Mouse (Mus musculus) kidney, postnatal 0 days (tissue): ENCODE data around the gene Ppp1r12c. TPM values are rescaled to one million over a fixed set of nuclear protein-coding genes. Genes with fewer than 3 reads are reported as not detected.
A peak's percentile ranks its signal among the peaks of the same experiment; 100 is the strongest.

ENCODE experiments used
- ATAC-seq: fragments of 200-750 bp; cut with Nextera tagmentation; replicated peaks from 2 replicates; pipeline ENCODE4 v1.8.0; 2017; ENCODE audit warnings: low read depth, moderate number of reproducible peaks, moderate TSS enrichment, moderate library complexity; ENCODE audit not compliant: low FRiP score
- DNase-seq: peaks from one replicate; pipeline ENCODE4 v3.0.0-alpha.2; 2016; ENCODE audit warnings: low spot score
- H3K27ac ChIP-seq: fragments of 300-500 bp; sonication (generic); 2 replicates; pipeline ENCODE4 v1.5.1; 2014; ENCODE audit warnings: mild to moderate bottlenecking
- H3K27me3 ChIP-seq: fragments of 300-500 bp; sonication (generic); 2 replicates; pipeline ENCODE4 v1.6.1; 2014; ENCODE audit warnings: low read length, mixed read lengths; ENCODE audit not compliant: insufficient read depth
- H3K36me3 ChIP-seq: fragments of 300-500 bp; sonication (generic); 2 replicates; pipeline ENCODE4 v1.6.1; 2014; ENCODE audit warnings: low read length, mixed read lengths; ENCODE audit not compliant: insufficient read depth
- H3K4me1 ChIP-seq: fragments of 300-500 bp; sonication (generic); replicated peaks from 2 replicates; pipeline ENCODE4 v1.6.1; 2014; ENCODE audit warnings: antibody characterized with exemption, low read length, mixed read lengths; ENCODE audit not compliant: insufficient read depth
- H3K4me2 ChIP-seq: fragments of 300-500 bp; sonication (generic); 2 replicates; pipeline ENCODE4 v1.6.1; 2014; ENCODE audit warnings: mild to moderate bottlenecking, low read length, moderate library complexity, mixed read lengths
- H3K4me3 ChIP-seq: fragments of 300-500 bp; sonication (generic); replicated peaks from 2 replicates; pipeline ENCODE4 v1.5.1; 2014; ENCODE audit warnings: low read depth, low read length
- H3K9ac ChIP-seq: fragments of 300-500 bp; sonication (generic); 2 replicates; pipeline ENCODE4 v1.6.1; 2014; ENCODE audit warnings: low read depth, low read length
- H3K9me3 ChIP-seq: fragments of 300-500 bp; sonication (generic); replicated peaks from 2 replicates; pipeline ENCODE4 v1.6.1; 2016; ENCODE audit warnings: low read length, inconsistent platforms, mixed read lengths
- CTCF ChIP-seq: IDR thresholded peaks from 2 replicates; pipeline ENCODE4 v1.5.1; 2016; ENCODE audit warnings: antibody characterized with exemption, low read depth, mild to moderate bottlenecking, moderate library complexity
- WGBS: fragments of 180-500 bp; shearing (Covaris S2); extraction: QIAGEN DNeasy Blood & Tissue Kit; methylation state at CpG from one replicate; pipeline ENCODE4 v1.1.7; 2014; 5-methylcytosine and 5-hydroxymethylcytosine counted together
- polyA plus RNA-seq: library from polyadenylated mRNA; unstranded; fragments of >200 nt; fragmentation: Nextera tagmentation; extraction: Ambion mirVana; gene quantifications from 2 replicates; pipeline ENCODE4 v1.2.1, GENCODE M21; 2015

The Ppp1r12c gene
- polyA plus RNA-seq, 1 experiment from 2014 or later: 33.8 TPM

DNA sequence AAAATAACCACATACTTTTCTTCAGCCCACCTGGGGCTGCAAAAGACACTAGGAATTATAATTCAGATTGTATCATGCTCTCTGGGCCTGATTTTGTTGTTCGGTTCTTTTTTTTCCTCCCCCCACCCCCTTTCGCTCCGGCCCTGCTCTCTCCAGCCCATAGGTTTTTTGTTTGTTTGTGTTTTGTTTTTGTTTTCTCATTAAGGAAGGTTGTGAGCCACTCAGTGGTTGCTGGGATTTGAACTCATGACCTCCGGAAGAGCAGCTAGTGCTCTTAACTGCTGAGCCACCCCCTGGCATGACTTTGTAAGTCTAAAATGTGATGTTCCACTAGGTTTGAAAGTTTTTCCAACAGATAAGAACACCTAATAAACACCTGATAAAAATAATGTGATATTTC lies 1.6 kb upstream of the Ppp1r12c start:
- no peak overlapping the region for H3K9ac ChIP-seq
- no peak overlapping the region for H3K27ac ChIP-seq
- H3K9me3 ChIP-seq: no peaks in the 10 kb centered on the region
- WGBS: 74% methylated on average over 4 of the region's 4 CpGs
- ATAC-seq: no peak
- H3K27me3 ChIP-seq: no peaks in the 10 kb centered on the region
- DNase-seq: no peak
- no peak overlapping the region for H3K4me2 ChIP-seq
- H3K4me1 ChIP-seq: peaks cover 10% of the 10 kb centered on the region; the same call in 1 of the 2 replicates
- no peak overlapping the region for H3K4me3 ChIP-seq
- TF ChIP-seq CTCF: no peak
- no peaks in the 10 kb centered on the region for H3K36me3 ChIP-seq

DNA sequence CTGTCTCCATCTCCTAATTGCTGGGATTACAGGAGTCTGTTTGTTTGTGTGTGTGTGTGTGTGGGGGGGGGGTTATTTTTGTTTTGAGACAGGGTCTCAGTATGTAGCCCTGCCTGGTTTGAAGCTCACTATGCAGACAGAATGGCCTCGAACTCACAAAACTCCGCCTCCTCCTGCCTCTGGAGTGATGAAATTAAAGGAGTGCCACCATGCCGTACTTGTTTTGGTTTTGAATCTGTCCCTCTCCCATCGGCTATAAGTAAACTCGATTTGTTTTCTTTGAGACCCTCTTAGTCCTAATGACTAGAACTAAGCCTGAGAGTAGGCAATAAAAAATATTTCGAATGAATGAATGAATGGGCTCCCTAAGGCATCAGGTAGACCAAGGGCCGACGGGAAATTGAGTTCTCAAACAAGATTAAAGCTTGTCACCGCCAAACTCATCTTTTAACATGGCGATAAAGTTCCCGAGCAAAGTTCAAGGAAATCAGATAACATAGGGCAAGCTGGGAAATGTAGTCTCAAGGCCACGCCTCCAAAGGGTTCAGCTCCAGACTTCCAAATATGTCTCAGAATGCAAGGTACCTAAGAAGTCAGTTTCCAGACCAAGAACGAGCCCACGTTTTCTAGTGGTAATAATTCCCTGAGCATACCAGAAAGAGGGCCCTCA lies 1.1 kb upstream of the Ppp1r12c start:
- H3K27ac ChIP-seq: no peak overlapping the region
- H3K4me1 ChIP-seq: peaks cover 10% of the 10 kb centered on the region; the same call in 1 of the 2 replicates
- peak; percentile 70 for DNase-seq
- no peak for TF ChIP-seq CTCF
- ATAC-seq: no peak
- 9% methylated on average over 14 of the region's 14 CpGs for WGBS
- peak overlapping the region; percentile 93 for H3K4me3 ChIP-seq
- no peaks in the 10 kb centered on the region for H3K27me3 ChIP-seq
- no peaks in the 10 kb centered on the region for H3K36me3 ChIP-seq
- peak overlapping the region; percentile 63 for H3K4me2 ChIP-seq
- no peaks in the 10 kb centered on the region for H3K9me3 ChIP-seq
- no peak overlapping the region for H3K9ac ChIP-seq

DNA sequence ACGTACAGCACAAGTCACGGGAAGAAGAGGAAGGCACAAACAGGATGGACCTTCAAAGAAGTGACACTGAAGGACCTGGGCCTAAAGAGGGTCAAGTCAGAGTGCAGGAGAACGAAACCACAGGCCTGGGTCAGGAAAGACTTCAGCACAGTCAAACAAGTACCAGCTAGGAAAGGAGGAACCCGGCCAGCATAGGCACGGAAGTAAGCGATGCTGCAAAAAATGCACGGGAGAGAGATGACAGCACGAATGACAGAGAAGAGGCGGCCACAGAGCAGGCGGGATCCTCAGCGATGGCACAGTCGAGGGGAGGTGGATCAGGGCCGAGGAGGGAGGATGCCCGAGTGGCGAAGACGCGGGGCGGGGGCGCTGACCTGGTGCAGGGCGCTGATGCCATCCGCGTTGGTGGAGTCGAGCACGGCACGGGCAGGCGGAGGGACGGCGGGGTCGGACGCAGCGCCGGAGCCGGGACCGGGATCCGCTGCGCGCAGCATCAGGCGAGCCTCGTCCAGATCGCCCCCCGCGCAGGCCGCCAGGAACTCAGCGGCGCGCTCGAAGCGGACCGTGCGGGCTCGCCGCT lies 498 bp downstream of the Ppp1r12c start:
- DNase-seq (peak; percentile 51), ATAC-seq (peak; percentile 42)
- Histone ChIP-seq H3K4me2 (peak overlapping the region; percentile 63), H3K27ac (peak overlapping the region; percentile 89), H3K4me3 (peak overlapping the region; percentile 93), H3K27me3 (no peaks in the 10 kb centered on the region), H3K4me1 (peaks cover 10% of the 10 kb centered on the region; the same call in 1 of the 2 replicates), H3K36me3 (peaks cover 6% of the 10 kb centered on the region; the same call in 1 of the 2 replicates), H3K9ac (peak overlapping the region; percentile 94), H3K9me3 (no peaks in the 10 kb centered on the region)
- no peak for TF ChIP-seq CTCF
- under 1% methylated on average over 24 of the region's 52 CpGs for WGBS

DNA sequence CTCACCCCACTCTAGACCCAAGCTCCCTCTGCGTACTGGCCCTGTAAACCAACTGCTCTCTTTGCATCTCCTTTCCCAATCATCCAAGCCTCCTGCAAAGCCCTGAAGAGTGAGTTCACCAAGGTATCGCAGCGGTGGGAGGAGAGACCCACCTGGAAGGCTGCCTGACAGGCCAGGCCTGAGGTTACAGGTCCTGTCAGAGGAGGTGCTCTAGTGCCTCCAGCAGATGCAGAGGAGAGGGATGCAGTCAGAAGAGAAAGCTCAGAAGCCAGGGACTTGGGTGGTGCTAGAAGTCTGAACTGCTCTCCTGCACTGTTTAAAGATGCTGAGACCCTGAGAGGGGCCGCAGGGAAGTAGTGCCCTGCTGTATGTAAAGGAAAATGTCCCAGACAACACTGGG lies 2.4 kb downstream of the Ppp1r12c start:
- DNase-seq (no peak), ATAC-seq (no peak)
- TF ChIP-seq CTCF: no peak
- Histone ChIP-seq H3K27ac (no peak overlapping the region), H3K36me3 (peaks cover 10% of the 10 kb centered on the region; the same call in 1 of the 2 replicates), H3K27me3 (no peaks in the 10 kb centered on the region), H3K4me3 (no peak overlapping the region), H3K4me2 (peak overlapping the region; percentile 63; the same call in 1 of the 2 replicates), H3K9me3 (no peaks in the 10 kb centered on the region), H3K9ac (peak overlapping the region; percentile 36; the same call in 1 of the 2 replicates), H3K4me1 (peaks cover 10% of the 10 kb centered on the region; the same call in 1 of the 2 replicates)
- 87% methylated on average over 4 of the region's 4 CpGs for WGBS

DNA sequence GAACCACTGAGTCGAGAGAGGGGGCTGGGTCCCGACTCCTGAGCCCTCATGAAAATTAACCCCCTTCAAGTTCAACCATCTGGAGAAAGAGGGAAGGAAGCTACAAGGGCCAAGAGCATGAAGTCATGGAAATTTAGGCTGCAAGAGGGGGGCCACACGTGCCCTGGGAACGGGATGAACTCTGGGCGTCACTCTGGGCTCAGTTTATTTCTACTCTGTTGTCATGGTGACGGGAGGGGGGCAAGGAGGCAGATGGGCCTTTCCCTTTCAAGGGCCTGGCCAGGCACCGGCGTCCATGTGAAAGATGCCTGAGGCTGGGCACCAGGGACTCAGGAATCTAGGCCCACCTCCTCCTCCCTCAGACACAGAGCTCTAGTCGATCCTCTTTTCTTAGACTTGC lies 3.2 kb downstream of the Ppp1r12c start:
- H3K36me3 ChIP-seq: peaks cover 18% of the 10 kb centered on the region; the same call in 1 of the 2 replicates
- DNase-seq (peak; percentile 77), ATAC-seq (peak; percentile 16; the same call in 1 of the 2 replicates)
- WGBS: 17% methylated on average over 9 of the region's 9 CpGs
- peaks cover 10% of the 10 kb centered on the region; the same call in 1 of the 2 replicates for H3K4me1 ChIP-seq
- H3K4me3 ChIP-seq: no peak overlapping the region
- TF ChIP-seq CTCF: no peak
- H3K9me3 ChIP-seq: no peaks in the 10 kb centered on the region
- H3K27me3 ChIP-seq: no peaks in the 10 kb centered on the region
- H3K9ac ChIP-seq: peak overlapping the region; percentile 36; the same call in 1 of the 2 replicates
- H3K27ac ChIP-seq: no peak overlapping the region
- H3K4me2 ChIP-seq: peak overlapping the region; percentile 63

DNA sequence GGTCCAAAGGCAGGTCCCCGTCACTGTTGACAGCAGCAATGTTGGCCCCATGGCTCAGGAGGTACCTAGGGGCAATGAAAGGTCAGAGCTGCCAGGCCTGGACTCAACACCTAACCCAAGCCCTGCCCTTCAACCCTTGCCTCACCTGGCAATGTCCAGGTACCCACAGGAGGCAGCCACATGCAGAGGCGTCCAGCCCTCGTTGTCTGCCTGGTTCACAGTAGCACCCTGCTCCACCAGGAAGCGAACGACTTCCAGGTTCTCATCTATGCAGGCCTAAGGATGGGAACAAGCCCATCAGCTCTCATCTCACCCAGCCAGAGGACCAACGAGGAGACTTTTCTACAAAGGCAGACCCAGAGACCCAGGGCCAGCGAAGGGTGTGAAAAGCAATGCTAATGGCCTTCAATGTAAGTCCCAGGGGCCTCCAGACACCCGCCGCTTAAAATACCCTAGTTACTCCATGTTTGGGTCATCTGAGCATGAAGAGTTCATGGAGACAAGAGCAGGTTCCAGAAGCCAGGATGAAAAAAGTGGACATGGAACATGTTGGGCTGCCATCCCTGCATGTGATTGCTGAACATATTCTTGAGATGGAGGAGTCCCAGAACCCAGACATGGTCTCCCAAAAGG lies 4.1 kb downstream of the Ppp1r12c start:
- Histone ChIP-seq H3K27me3 (no peaks in the 10 kb centered on the region), H3K4me1 (peaks cover 10% of the 10 kb centered on the region; the same call in 1 of the 2 replicates), H3K9me3 (no peaks in the 10 kb centered on the region), H3K4me3 (no peak overlapping the region), H3K36me3 (peaks cover 18% of the 10 kb centered on the region; the same call in 1 of the 2 replicates), H3K4me2 (no peak overlapping the region; the same call in 1 of the 2 replicates), H3K9ac (no peak overlapping the region), H3K27ac (no peak overlapping the region)
- DNase-seq: no peak
- 88% methylated on average over 9 of the region's 9 CpGs for WGBS
- no peak for ATAC-seq
- TF ChIP-seq CTCF: no peak
